Mouse (Mus musculus) left cerebral cortex, postnatal 36 days (tissue): Measurements from ENCODE around the gene Depdc5. TPM values are rescaled to one million over a fixed set of nuclear protein-coding genes. Genes with fewer than 3 reads are reported as not detected.
A peak's percentile ranks its signal among the peaks of the same experiment; 100 is the strongest.

Source experiments
- DNase-seq, 2 experiments: peaks; one replicate each; pipeline ENCODE4 v3.0.0; 2021 to 2022; ENCODE audit warnings: low spot score in 2 of 2, mixed read lengths in 1 of 2
- intact Hi-C: fragments of 180-260 bp; cut with DNase I; formaldehyde crosslinking; loops from one replicate; pipeline ENCODE4 v1.15.1; 2025
- total RNA-seq, 2 experiments: library from RNA; stranded (reverse); gene quantifications; 2 replicates each; pipeline ENCODE4 v1.2.3; 2021

The Depdc5 gene
- total RNA-seq, 2 experiments from 2014 or later: 66.4 to 69.0 TPM

- peak; percentile 77 to 82 for DNase-seq
- intact Hi-C loops: no loop called here
These were observed 127.7 kb downstream of the Depdc5 start for GRCm38 (mm10) chr5:32991152-32991551.

DNA sequence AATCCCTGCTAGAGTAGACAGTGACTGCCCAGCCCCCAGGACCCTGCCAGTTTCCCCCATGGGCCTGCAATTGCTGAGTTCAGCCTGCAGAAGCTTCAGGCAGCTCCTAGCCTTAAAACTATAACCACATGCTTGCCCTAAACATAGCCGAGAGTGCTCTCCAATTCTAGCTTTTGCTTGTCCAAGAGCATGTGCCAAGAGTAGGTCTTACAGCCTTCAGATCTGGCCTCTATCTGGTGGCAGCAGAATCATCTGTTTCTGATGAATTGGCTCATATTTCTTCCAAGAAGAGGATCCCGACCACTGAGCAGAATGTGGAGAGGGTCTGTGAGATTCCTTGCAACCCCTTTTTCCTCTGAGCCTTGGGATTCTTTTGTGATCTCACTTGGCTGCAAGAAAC is 131.0 kb downstream of the Depdc5 start:
- no peak for DNase-seq
- intact Hi-C loops: no loop called here

GRCm38 (mm10) chr5:32995756-32996155 is 132.3 kb downstream of the Depdc5 start:
- no peak for DNase-seq
- intact Hi-C loops: no loop called here

GRCm38 (mm10) chr5:32996560-32996959 is 133.1 kb downstream of the Depdc5 start:
- intact Hi-C loops: no loop called here
- no peak for DNase-seq

GRCm38 (mm10) chr5:32997686-32998085 is 134.2 kb downstream of the Depdc5 start:
- no peak for DNase-seq
- intact Hi-C loops: no loop called here

DNA sequence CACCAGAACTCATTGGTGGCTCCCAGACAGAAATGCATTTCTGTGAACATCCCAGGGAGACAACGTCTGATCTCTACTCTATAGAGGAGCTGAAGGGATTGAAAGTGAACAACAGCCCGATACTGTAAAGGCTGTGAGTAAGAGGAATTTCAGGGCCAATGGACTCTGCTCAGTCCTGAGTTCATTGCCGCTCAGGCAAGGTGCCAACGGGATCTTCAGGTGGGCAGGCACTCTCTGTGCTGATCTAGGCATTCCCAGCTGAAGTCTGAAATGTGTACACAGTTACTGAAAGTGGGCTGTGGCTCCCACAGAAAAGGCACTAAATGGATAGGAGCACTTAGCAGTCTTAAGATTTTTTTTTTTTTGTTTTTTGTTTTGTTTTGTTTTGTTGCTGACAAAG is 135.3 kb downstream of the Depdc5 start:
- intact Hi-C loops: no loop called here
- no peak for DNase-seq

GRCm38 (mm10) chr5:33001111-33001510 is 137.6 kb downstream of the Depdc5 start:
- intact Hi-C loops: loop anchor here (1.0 kb wide), 1 partner anchor 11 kb away; no protein-coding TSS in a partner anchor
- peak; percentile 76 to 84 for DNase-seq

- no peak for DNase-seq
- intact Hi-C loops: no loop called here
These were observed 139.3 kb downstream of the Depdc5 start for GRCm38 (mm10) chr5:33002781-33003180.

GRCm38 (mm10) chr5:33003500-33003899 is 140.0 kb downstream of the Depdc5 start:
- intact Hi-C loops: no loop called here
- no peak for DNase-seq

DNA sequence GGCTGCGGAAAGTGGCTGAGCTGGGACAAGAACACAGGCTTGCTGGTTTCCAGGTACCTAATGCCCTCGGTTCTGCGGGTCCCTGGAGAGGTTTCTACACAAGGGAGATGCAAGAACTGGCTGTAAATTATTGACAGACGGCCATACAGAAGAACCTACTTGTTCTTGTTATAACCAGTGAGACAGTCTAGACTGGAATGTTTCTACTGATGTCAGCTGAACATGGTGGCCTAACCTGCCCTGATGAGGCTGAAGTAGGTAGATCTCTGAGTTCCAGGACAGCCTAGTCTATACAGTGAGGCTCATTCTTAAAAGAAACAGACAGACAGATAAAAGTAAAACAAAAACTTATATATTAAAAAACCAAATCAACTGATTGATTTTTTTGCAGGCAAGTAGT is 140.6 kb downstream of the Depdc5 start:
- intact Hi-C loops: no loop called here
- no peak for DNase-seq

GRCm38 (mm10) chr5:33005442-33006145 is 142.1 kb downstream of the Depdc5 start:
- intact Hi-C loops: no loop called here
- peak; percentile 62 to 70 for DNase-seq

GRCm38 (mm10) chr5:33006670-33007069 is 143.2 kb downstream of the Depdc5 start:
- intact Hi-C loops: no loop called here
- peak; percentile 80 to 82 for DNase-seq

- intact Hi-C loops: no loop called here
- no peak for DNase-seq
These were observed 143.9 kb downstream of the Depdc5 start for GRCm38 (mm10) chr5:33007371-33007770.

GRCm38 (mm10) chr5:33009301-33009700 is 145.8 kb downstream of the Depdc5 start:
- no peak for DNase-seq
- intact Hi-C loops: no loop called here

DNA sequence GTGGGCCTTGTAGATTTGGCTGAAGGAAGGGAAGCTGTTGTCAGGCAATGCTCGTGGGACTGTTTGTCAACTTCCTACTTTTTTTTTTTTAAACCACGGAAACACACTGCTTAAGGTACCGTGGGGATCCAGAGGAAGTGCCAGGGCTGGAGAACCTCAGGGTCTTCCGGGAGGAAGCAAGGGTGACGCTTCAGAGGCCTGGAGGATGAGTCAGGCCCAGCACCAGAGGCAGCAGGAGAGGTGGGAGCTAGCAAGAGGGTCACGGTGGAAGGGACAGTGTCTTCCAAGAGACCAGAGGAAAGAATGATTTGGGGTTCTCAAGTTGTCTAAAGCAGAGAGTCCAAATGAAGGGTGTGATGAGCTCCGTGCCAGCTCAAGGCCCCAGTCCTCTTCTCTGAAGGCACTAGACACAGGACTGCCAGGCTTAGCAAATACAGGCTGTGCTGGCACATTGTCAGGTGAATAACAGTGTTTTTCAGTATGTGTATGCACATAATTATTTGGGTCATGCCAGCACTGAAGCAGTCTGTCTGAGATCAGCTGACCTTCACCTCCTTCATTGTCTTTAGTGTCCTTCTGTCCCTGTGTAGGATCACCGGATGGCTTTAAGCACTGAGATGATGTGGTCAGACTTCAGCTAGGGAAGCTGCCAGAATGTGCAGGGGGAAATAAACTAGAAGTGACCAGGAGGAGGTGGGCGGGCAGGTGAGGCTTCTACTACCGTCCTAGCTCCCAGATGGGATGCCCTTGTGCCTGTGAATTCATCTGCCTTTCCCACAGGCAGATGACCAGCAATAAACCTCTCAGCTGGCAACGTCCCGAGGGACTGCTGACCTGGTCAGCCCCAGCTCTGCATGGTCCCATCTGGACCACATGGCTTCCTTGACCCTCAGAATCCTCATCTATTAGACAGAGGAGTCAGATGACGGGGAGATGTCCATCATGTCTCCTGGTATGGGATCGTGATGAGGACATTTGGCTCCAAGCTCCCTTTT is 146.6 kb downstream of the Depdc5 start:
- intact Hi-C loops: no loop called here
- DNase-seq: no peak

DNA sequence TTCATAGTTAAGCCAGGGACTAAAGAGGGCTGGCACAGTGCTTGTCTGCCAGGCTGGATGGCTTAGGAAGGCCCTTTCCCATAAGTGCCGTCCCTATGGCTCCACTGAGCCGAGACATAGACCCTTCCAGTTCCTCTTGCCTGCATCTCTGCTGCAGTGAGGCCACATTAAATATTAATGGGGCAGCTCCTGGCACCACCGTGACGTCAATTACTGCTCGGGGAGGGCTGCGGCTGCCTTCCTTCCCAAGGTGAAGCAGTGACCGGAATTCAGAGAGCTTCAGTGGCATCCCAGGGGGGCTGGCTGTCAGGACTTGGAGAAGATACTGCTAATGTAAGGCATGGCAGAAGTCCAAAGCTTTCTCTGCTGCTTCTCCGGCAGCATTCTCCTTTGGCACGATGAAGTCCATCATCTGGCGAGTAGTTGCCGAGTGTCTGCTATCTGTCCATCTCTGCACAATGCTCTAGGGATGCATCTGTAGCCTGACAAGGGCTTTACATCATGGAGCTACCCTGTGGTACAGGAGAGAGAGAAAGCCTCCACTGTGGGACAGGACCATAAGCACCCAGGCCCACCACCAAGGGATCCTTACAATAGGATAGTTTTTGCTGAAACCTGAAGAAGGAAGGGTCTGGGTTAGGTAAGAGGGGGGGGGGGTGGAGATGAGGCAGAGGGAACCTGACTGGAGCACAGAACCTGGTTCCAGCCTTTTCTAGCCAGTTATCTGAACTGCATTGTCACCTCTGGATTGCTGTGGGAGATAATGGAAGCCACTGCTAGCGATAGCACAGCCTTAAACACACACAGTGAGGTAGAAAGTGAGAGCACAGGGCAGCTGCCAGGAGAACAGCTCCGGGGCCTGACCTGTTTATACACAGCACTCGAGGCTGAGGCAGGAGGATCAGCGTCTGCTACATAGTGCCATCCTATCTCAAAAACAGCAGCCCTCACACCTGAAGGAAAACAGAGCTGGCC is 147.9 kb downstream of the Depdc5 start:
- peak in 1 of 2 experiments; percentile 61 for DNase-seq
- intact Hi-C loops: no loop called here

DNA sequence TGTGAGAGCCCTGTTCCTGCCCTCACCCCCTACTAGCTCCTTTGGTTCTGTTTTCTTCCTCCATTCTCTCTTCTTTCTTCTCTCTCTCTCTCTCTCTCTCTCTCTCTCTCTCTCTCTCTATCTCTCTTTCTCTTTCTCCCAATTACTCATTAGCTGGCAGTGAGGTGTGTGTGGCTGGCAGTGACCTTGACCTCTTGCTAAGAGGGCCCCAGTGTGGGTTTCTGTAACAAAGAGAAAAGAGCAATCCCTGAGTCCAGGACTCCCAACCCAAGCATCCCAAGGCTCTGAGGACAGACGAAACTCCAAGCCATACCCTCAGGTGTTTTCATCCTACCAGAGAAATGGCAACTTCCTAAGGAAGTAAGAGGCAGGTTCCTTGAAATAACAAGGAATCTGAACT is 150.6 kb downstream of the Depdc5 start:
- intact Hi-C loops: no loop called here
- DNase-seq: no peak

GRCm38 (mm10) chr5:33015579-33015978 is 152.1 kb downstream of the Depdc5 start:
- intact Hi-C loops: loop anchor here (5.0 kb wide), 1 partner anchor 38 kb away; no protein-coding TSS in a partner anchor
- peak in 1 of 2 experiments; percentile 60 for DNase-seq

GRCm38 (mm10) chr5:33018189-33018560 is 154.7 kb downstream of the Depdc5 start:
- DNase-seq: no peak
- intact Hi-C loops: loop anchor here (5.0 kb wide), 1 partner anchor 41 kb away; no protein-coding TSS in a partner anchor
